Mouse (Mus musculus) activated CD4-positive, CD25-positive, alpha-beta regulatory T cell, adult 4 months (primary cell): ENCODE measurements around the gene Map2k1. TPM values are rescaled to one million over a fixed set of nuclear protein-coding genes. Genes with fewer than 3 reads are reported as not detected.

ENCODE experiments used
- polyA plus RNA-seq, 2 experiments: library from polyadenylated mRNA; unstranded; fragments of 100-300 nt; shearing (Covaris generic); gene quantifications; one replicate each; pipeline ENCODE4 v1.2.1; 2017

The Map2k1 gene
- polyA plus RNA-seq, 2 experiments from 2014 or later, result 22.9 to 26.6 TPM

Other genes with a start within 250 kb of the Map2k1 start
- not detected for gene Smad6, start 231.6 kb downstream of the Map2k1 start, polyA plus RNA-seq
- not detected for gene Lctl, start 136.5 kb downstream of the Map2k1 start, polyA plus RNA-seq
- gene Zwilch, start 80.5 kb downstream of the Map2k1 start, polyA plus RNA-seq, result 1 to 10 TPM; 5.6 to 7.7 TPM
- gene Rpl4, start 80.3 kb downstream of the Map2k1 start, polyA plus RNA-seq, result 1,000 to 10,000 TPM; 3,242 to 3,314 TPM
- 10 to 100 TPM; 52.3 to 56.8 TPM for gene Snapc5, start 74.4 kb downstream of the Map2k1 start, polyA plus RNA-seq
- 10 to 100 TPM in 1 of 2 experiments, 1 to 10 TPM in 1; 4.4 to 12.2 TPM for gene Uchl4, start 18.4 kb downstream of the Map2k1 start, polyA plus RNA-seq
- 10 to 100 TPM; 74.5 to 93.6 TPM for gene Tipin, start 27.9 kb upstream of the Map2k1 start, polyA plus RNA-seq
- 1 to 10 TPM; 9.5 to 9.8 TPM for gene Dis3l, start 87.7 kb upstream of the Map2k1 start, polyA plus RNA-seq
- under 1 TPM; 0.14 to 0.28 TPM for gene Megf11, start 132.0 kb upstream of the Map2k1 start, polyA plus RNA-seq